Mouse (Mus musculus): ENCODE data around the gene Sema4d. TPM values are rescaled to one million over a fixed set of nuclear protein-coding genes. Genes with fewer than 3 reads are reported as not detected.

Gene Sema4d
- total and polyA plus RNA-seq, 3 experiments = 6.9 to 20.3 TPM; not detected in 1

- TF ChIP-seq ZMIZ1 (IDR thresholded peaks at IDR 0.05; ENCODE audit: low read depth, low read length) (no peak), NELFE (IDR thresholded peaks at IDR 0.05; ENCODE audit: low read depth, low read length) (no peak)
Measured at GRCm38 (mm10) chr13:51745862-51746261, 47.7 kb downstream of the Sema4d start (continued).

GRCm38 (mm10) chr13:51743855-51744254 is 49.7 kb downstream of the Sema4d start:
- Histone ChIP-seq H3K79me2 (ENCODE audit: control insufficient read depth, insufficient read depth, low read length, poor library complexity) (0 out of 2 replicates have a peak, but pooled peaks cover 4% of the 10 kb centered on the region), H3K4me3 (ENCODE audit: control insufficient read depth in 1 of 2, insufficient read depth in 1 of 2, low read depth in 2 of 2, low read length in 2 of 2) (no peak overlapping the region), H3K27ac (ENCODE audit: control insufficient read depth, low read depth, low read length) (no peak overlapping the region), H3K4me1 (ENCODE audit: control insufficient read depth in 1 of 2, insufficient read depth in 2 of 2, low read length in 2 of 2) (peaks cover 30 to 60% of the 10 kb centered on the region in 2 experiments), H3K27me3 (ENCODE audit: control insufficient read depth in 1 of 2, insufficient read depth in 2 of 2, low read length in 2 of 2) (no peaks in the 10 kb centered on the region), H3K36me3 (ENCODE audit: control insufficient read depth in 1 of 2, insufficient read depth in 2 of 2, low read length in 2 of 2) (peaks cover 0 to 44% of the 10 kb centered on the region in 2 experiments; a peak in 2 of 4 replicates), H3K9me3 (replicated peaks; ENCODE audit: insufficient read depth, low read length) (no peaks in the 10 kb centered on the region), H3K9ac (ENCODE audit: control insufficient read depth, low read depth, low read length, poor library complexity, severe bottlenecking) (no peak overlapping the region)
- no peak for DNase-seq (ENCODE audit: low read depth, low spot score)
- no peak for TF ChIP-seq GATA1 (IDR thresholded peaks at IDR 0.05; ENCODE audit: low read depth, low read length)
- no peak for TF ChIP-seq MEF2A (IDR thresholded peaks at IDR 0.05; ENCODE audit: extremely low read depth, insufficient replicate concordance, low read depth, low read length, poor library complexity, severe bottlenecking)
- TF ChIP-seq POLR2AphosphoS5 (IDR thresholded peaks at IDR 0.05; ENCODE audit: borderline replicate concordance, low read depth, low read length) = no peak
- TF ChIP-seq POLR2AphosphoS2 (IDR thresholded peaks at IDR 0.05; ENCODE audit: low read length) = no peak
- no peak for TF ChIP-seq ELF1 (IDR thresholded peaks at IDR 0.05; ENCODE audit: low read depth, low read length)
- TF ChIP-seq JUND (IDR thresholded peaks at IDR 0.05; ENCODE audit: low read depth, low read length) = no peak
- TF ChIP-seq ZNF384 (IDR thresholded peaks at IDR 0.05; ENCODE audit: low read depth, low read length) = no peak
- TF ChIP-seq UBTF (IDR thresholded peaks at IDR 0.05; ENCODE audit: borderline replicate concordance, insufficient read depth, low read depth, low read length) = no peak
- TF ChIP-seq E2F4 (IDR thresholded peaks at IDR 0.05; ENCODE audit: borderline replicate concordance, low read depth, low read length) = no peak
- TF ChIP-seq MYB (IDR thresholded peaks at IDR 0.05; ENCODE audit: low read depth, low read length) = no peak
- no peak for TF ChIP-seq HCFC1 (IDR thresholded peaks at IDR 0.05; ENCODE audit: low read depth, low read length)
- no peak for TF ChIP-seq TBP (IDR thresholded peaks at IDR 0.05; ENCODE audit: low read depth, low read length)
- TF ChIP-seq MYC (IDR thresholded peaks at IDR 0.05; ENCODE audit: low read depth, low read length) = no peak
- no peak for TF ChIP-seq RCOR1 (IDR thresholded peaks at IDR 0.05; ENCODE audit: low read depth, low read length)
- no peak for TF ChIP-seq ZKSCAN1 (IDR thresholded peaks at IDR 0.05; ENCODE audit: low read depth, low read length)
- TF ChIP-seq GABPA (IDR thresholded peaks at IDR 0.05; ENCODE audit: low read depth, low read length) = no peak
- TF ChIP-seq ZC3H11A (IDR thresholded peaks at IDR 0.05; ENCODE audit: low read depth, low read length) = no peak
- TF ChIP-seq USF2 (IDR thresholded peaks at IDR 0.05; ENCODE audit: borderline replicate concordance in 1 of 2, insufficient read depth in 1 of 2, low read depth in 1 of 2, low read length in 2 of 2) = no peak
